Mouse (Mus musculus) lung, embryonic 14.5 days (tissue): ENCODE measurements at regions not wholly inside any gene's neighbourhood (a gene's known extent, or its start where the extent isn't known, plus 50 kb on each side); places are given as distances from the start of the nearest gene placed in this dataset.

Source experiments
- ATAC-seq: fragments of 200-750 bp; cut with Nextera tagmentation; 2 replicates; pipeline ENCODE4 v1.8.0; 2017; ENCODE audit warnings: mild to moderate bottlenecking, moderate TSS enrichment, moderate library complexity; ENCODE audit not compliant: insufficient read depth
- DNase-seq: peaks from one replicate; pipeline ENCODE4 v3.0.0-alpha.2; 2015
- H3K27ac ChIP-seq: fragments of 300-500 bp; sonication (generic); 2 replicates; pipeline ENCODE4 v1.5.1; 2014; ENCODE audit warnings: low read depth, mild to moderate bottlenecking, moderate library complexity
- H3K27me3 ChIP-seq: fragments of 300-500 bp; sonication (generic); 2 replicates; pipeline ENCODE4 v1.6.1; 2014; ENCODE audit warnings: low read length, control low read depth; ENCODE audit not compliant: insufficient read depth
- H3K36me3 ChIP-seq: fragments of 300-500 bp; sonication (generic); 2 replicates; pipeline ENCODE4 v1.6.1; 2014; ENCODE audit warnings: control low read depth; ENCODE audit not compliant: insufficient read depth
- H3K4me1 ChIP-seq: fragments of 300-500 bp; sonication (generic); 2 replicates; pipeline ENCODE4 v1.6.1; 2014; ENCODE audit warnings: antibody characterized with exemption, control low read depth; ENCODE audit not compliant: insufficient read depth
- H3K4me2 ChIP-seq: fragments of 300-500 bp; sonication (generic); 2 replicates; pipeline ENCODE4 v1.6.1; 2014; ENCODE audit warnings: mild to moderate bottlenecking
- H3K4me3 ChIP-seq: fragments of 300-500 bp; sonication (generic); 2 replicates; pipeline ENCODE4 v1.5.1; 2014; ENCODE audit warnings: low read depth, low read length
- H3K9ac ChIP-seq: fragments of 300-500 bp; sonication (generic); 2 replicates; pipeline ENCODE4 v1.6.1; 2014
- H3K9me3 ChIP-seq: fragments of 300-500 bp; sonication (generic); 2 replicates; pipeline ENCODE4 v1.6.1; 2016; ENCODE audit warnings: low read depth, low read length, control low read depth
- CTCF ChIP-seq: IDR thresholded peaks from 2 replicates; pipeline ENCODE4 v1.5.1; 2016; ENCODE audit warnings: antibody characterized with exemption, low read depth
- WGBS: fragments of 180-500 bp; shearing (Covaris S2); extraction: QIAGEN DNeasy Blood & Tissue Kit; methylation state at CpG from one replicate; pipeline ENCODE4 v1.1.7; 2014; 5-methylcytosine and 5-hydroxymethylcytosine counted together

GRCm38 (mm10) chr6:104040450-104040849 is 452.1 kb upstream of the Cntn6 start:
- Histone ChIP-seq H3K36me3 (no peaks in the 10 kb centered on the region), H3K9me3 (no peaks in the 10 kb centered on the region), H3K27me3 (no peaks in the 10 kb centered on the region), H3K4me1 (no peaks in the 10 kb centered on the region), H3K27ac (no peak overlapping the region), H3K9ac (no peak overlapping the region), H3K4me2 (no peak overlapping the region), H3K4me3 (no peak overlapping the region)
- WGBS: 77% methylated on average over 2 of the region's 2 CpGs
- DNase-seq (no peak), ATAC-seq (no peak)
- no peak for TF ChIP-seq CTCF

GRCm38 (mm10) chr6:104055996-104056395 is 436.6 kb upstream of the Cntn6 start:
- Histone ChIP-seq H3K36me3 (no peaks in the 10 kb centered on the region), H3K27me3 (no peaks in the 10 kb centered on the region), H3K9me3 (no peaks in the 10 kb centered on the region), H3K4me3 (no peak overlapping the region), H3K27ac (no peak overlapping the region), H3K4me2 (no peak overlapping the region), H3K9ac (no peak overlapping the region), H3K4me1 (no peaks in the 10 kb centered on the region)
- no peak for TF ChIP-seq CTCF
- peak; percentile 80 for DNase-seq
- 59% methylated on average over 1 of the region's 1 CpGs for WGBS
- ATAC-seq: peak; percentile 83

DNA sequence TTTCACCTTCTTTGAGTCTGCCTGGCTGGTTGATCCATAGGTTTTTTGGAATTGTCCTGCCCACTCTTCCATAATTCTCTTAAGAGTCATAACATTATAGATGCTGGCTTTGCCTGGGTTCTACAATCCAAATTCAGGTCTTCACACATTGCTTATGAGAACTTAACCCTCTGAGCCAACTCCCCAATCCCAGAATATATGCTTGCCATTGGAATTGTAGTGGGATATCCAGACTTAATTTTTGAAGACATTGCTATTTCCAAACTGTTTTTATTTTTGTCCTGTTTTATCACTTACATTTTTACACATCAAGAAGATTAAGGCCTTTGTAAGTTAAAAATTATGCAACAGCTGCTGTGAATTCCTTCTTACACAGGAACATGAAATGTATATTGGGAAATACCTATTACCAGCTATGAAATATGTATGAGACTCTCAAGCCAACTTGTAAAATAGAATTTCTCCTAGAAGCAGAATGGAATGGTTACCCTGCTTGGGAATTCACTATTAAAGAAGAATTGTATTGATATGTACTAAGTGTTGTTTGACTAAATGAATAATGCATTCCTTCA is 430.8 kb upstream of the Cntn6 start:
- ATAC-seq: no peak

DNA sequence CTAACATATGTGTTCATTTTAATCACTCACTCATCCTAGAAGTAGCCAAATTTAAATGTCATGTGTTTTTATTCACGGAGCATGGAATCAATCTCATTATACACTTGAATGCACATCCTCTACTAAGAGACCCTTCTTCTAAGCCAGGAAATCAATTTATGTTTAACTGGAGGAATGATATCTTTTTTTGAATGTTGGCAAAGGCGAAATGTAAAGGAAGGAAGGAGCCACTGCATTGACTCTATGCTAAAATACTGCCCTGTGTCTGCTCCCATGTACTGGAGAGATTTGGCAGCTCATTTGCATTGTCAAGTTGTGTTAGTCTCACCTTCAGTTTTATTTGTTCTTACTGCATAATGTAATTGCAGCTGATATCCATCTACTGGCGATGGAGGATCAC is 412.0 kb upstream of the Cntn6 start:
- peak; percentile 10 for DNase-seq
- Histone ChIP-seq H3K4me3 (no peak overlapping the region), H3K4me1 (no peaks in the 10 kb centered on the region), H3K9ac (no peak overlapping the region), H3K9me3 (no peaks in the 10 kb centered on the region), H3K27ac (no peak overlapping the region), H3K27me3 (no peaks in the 10 kb centered on the region), H3K4me2 (no peak overlapping the region), H3K36me3 (no peaks in the 10 kb centered on the region)
- 61% methylated on average over 3 of the region's 3 CpGs for WGBS
- ATAC-seq: no peak
- TF ChIP-seq CTCF: no peak

More for the DNA sequence above, 430.8 kb upstream of the Cntn6 start:
- Histone ChIP-seq H3K4me3 (no peak overlapping the region), H3K4me2 (no peak overlapping the region), H3K27me3 (no peaks in the 10 kb centered on the region), H3K36me3 (no peaks in the 10 kb centered on the region), H3K27ac (no peak overlapping the region), H3K4me1 (no peaks in the 10 kb centered on the region), H3K9me3 (no peaks in the 10 kb centered on the region), H3K9ac (no peak overlapping the region)
- TF ChIP-seq CTCF: no peak
- no peak for DNase-seq

- H3K36me3 ChIP-seq: no peaks in the 10 kb centered on the region
- H3K4me1 ChIP-seq: no peaks in the 10 kb centered on the region
- H3K27ac ChIP-seq: no peak overlapping the region
- no peak overlapping the region for H3K4me2 ChIP-seq
- H3K27me3 ChIP-seq: no peaks in the 10 kb centered on the region
- WGBS: 65% methylated on average over 2 of the region's 2 CpGs
- ATAC-seq (no peak), DNase-seq (peak; percentile 60)
- H3K9ac ChIP-seq: no peak overlapping the region
- H3K4me3 ChIP-seq: no peak overlapping the region
- H3K9me3 ChIP-seq: no peaks in the 10 kb centered on the region
- no peak for TF ChIP-seq CTCF
These were observed 410.3 kb upstream of the Cntn6 start for GRCm38 (mm10) chr6:104082242-104082641.

- ATAC-seq: no peak
- H3K4me3 ChIP-seq: no peak overlapping the region
These were observed 384.2 kb upstream of the Cntn6 start for GRCm38 (mm10) chr6:104108386-104108785.

More at GRCm38 (mm10) chr6:104108386-104108785, 384.2 kb upstream of the Cntn6 start:
- TF ChIP-seq CTCF: no peak
- H3K36me3 ChIP-seq: no peaks in the 10 kb centered on the region
- no peak overlapping the region for H3K27ac ChIP-seq
- WGBS: 68% methylated on average over 5 of the region's 5 CpGs
- H3K9ac ChIP-seq: no peak overlapping the region
- no peaks in the 10 kb centered on the region for H3K27me3 ChIP-seq
- DNase-seq: no peak
- H3K4me2 ChIP-seq: no peak overlapping the region
- no peaks in the 10 kb centered on the region for H3K9me3 ChIP-seq
- H3K4me1 ChIP-seq: no peaks in the 10 kb centered on the region
